Mouse (Mus musculus): Measurements from ENCODE around the gene Itpkb.

Gene Itpkb

GRCm38 (mm10) chr1:180407727-180408719, 77.7 kb downstream of the Itpkb start:
- CTCF ChIA-PET, result interaction anchor here (0.5 to 3.0 kb wide), 5 partner anchors 14 to 140 kb away, joined by 3 to 9 read pairs (median 4); no protein-coding TSS in a partner anchor

- CTCF ChIA-PET, result interaction anchor here (2.4 kb wide), 1 partner anchor 140 kb away, joined by 8 read pairs; no protein-coding TSS in a partner anchor
Measured at GRCm38 (mm10) chr1:180408832-180409231, 78.5 kb downstream of the Itpkb start.

- CTCF ChIA-PET, result interaction anchor here (2.4 kb wide), 1 partner anchor 141 kb away, joined by 8 read pairs; no protein-coding TSS in a partner anchor
Measured at GRCm38 (mm10) chr1:180409771-180410170, 79.5 kb downstream of the Itpkb start.

- CTCF ChIA-PET, result interaction anchor here (0.7 to 2.4 kb wide), 2 partner anchors 77 to 142 kb away, joined by 3 to 8 read pairs; no protein-coding TSS in a partner anchor
Measured at GRCm38 (mm10) chr1:180410306-180410705, 80.0 kb downstream of the Itpkb start.

- CTCF ChIA-PET, result no interaction called here
Measured at GRCm38 (mm10) chr1:180415064-180415463, 84.8 kb downstream of the Itpkb start.

GRCm38 (mm10) chr1:180415836-180416235, 85.6 kb downstream of the Itpkb start:
- CTCF ChIA-PET, result no interaction called here

- CTCF ChIA-PET, result interaction anchor here (0.6 to 1.0 kb wide), 3 partner anchors 30 to 153 kb away, joined by 3 to 5 read pairs (median 4); no protein-coding TSS in a partner anchor
Measured at GRCm38 (mm10) chr1:180417118-180417517, 86.8 kb downstream of the Itpkb start.

- CTCF ChIA-PET, result interaction anchor here (0.6 to 1.5 kb wide), 2 partner anchors 8 to 129 kb away, joined by 4 to 7 read pairs; no protein-coding TSS in a partner anchor
Measured at GRCm38 (mm10) chr1:180419059-180419458, 88.8 kb downstream of the Itpkb start.

- CTCF ChIA-PET, result interaction anchor here (2.0 kb wide), 1 partner anchor 10 kb away, joined by 4 read pairs; no protein-coding TSS in a partner anchor
Measured at GRCm38 (mm10) chr1:180420496-180421164, 90.3 kb downstream of the Itpkb start.

- CTCF ChIA-PET, result interaction anchor here (1.1 to 2.0 kb wide), 2 partner anchors 9 to 18 kb away, joined by 4 read pairs; no protein-coding TSS in a partner anchor
Measured at GRCm38 (mm10) chr1:180421165-180421909, 91.1 kb downstream of the Itpkb start.

GRCm38 (mm10) chr1:180422076-180422828, 92.0 kb downstream of the Itpkb start:
- CTCF ChIA-PET, result interaction anchor here (0.6 to 2.0 kb wide), 10 partner anchors 8 to 389 kb away, joined by 3 to 7 read pairs (median 4); no protein-coding TSS in a partner anchor

- CTCF ChIA-PET, result interaction anchor here (0.6 to 1.5 kb wide), 7 partner anchors 16 to 193 kb away, joined by 3 to 7 read pairs (median 4); no protein-coding TSS in a partner anchor
Measured at GRCm38 (mm10) chr1:180423008-180423639, 92.8 kb downstream of the Itpkb start.

GRCm38 (mm10) chr1:180423931-180424330, 93.6 kb downstream of the Itpkb start:
- CTCF ChIA-PET, result interaction anchor here (0.8 kb wide), 1 partner anchor 156 kb away, joined by 5 read pairs; no protein-coding TSS in a partner anchor

- CTCF ChIA-PET, result no interaction called here
Measured at GRCm38 (mm10) chr1:180426405-180426804, 96.1 kb downstream of the Itpkb start.

GRCm38 (mm10) chr1:180427685-180428084, 97.4 kb downstream of the Itpkb start:
- CTCF ChIA-PET, result interaction anchor here (1.6 kb wide), 1 partner anchor 9 kb away, joined by 7 read pairs; no protein-coding TSS in a partner anchor

- CTCF ChIA-PET, result interaction anchor here (1.3 to 1.6 kb wide), 2 partner anchors 10 to 160 kb away, joined by 4 to 7 read pairs; no protein-coding TSS in a partner anchor
Measured at GRCm38 (mm10) chr1:180428101-180428712, 97.9 kb downstream of the Itpkb start.

- CTCF ChIA-PET, result interaction anchor here (0.5 to 1.3 kb wide), 2 partner anchors 99 to 161 kb away, joined by 4 to 5 read pairs; no protein-coding TSS in a partner anchor
Measured at GRCm38 (mm10) chr1:180428871-180429270, 98.6 kb downstream of the Itpkb start.

GRCm38 (mm10) chr1:180429819-180430218, 99.5 kb downstream of the Itpkb start:
- CTCF ChIA-PET, result interaction anchor here (0.6 kb wide), 1 partner anchor 1097 kb away, joined by 16 read pairs; no protein-coding TSS in a partner anchor

GRCm38 (mm10) chr1:180431833-180432232, 101.5 kb downstream of the Itpkb start:
- CTCF ChIA-PET, result interaction anchor here (0.6 kb wide), 1 partner anchor 187 kb away, joined by 3 read pairs; no protein-coding TSS in a partner anchor

Measured in spleen, embryonic (tissue).